Mouse (Mus musculus): Measurements from ENCODE around the gene Siae.

Siae gene

GRCm38 (mm10) chr9:37569231-37569835, 13.8 kb downstream of the Siae start:
- no peak for DNase-seq (ENCODE audit: low spot score in 2 of 2)

- DNase-seq (ENCODE audit: low spot score in 2 of 2), result no peak
These were observed 16.8 kb downstream of the Siae start for GRCm38 (mm10) chr9:37572204-37572876.

GRCm38 (mm10) chr9:37576436-37576930, 21.0 kb downstream of the Siae start:
- DNase-seq (ENCODE audit: low spot score in 2 of 2), result peak in 1 of 2 experiments; percentile 16

- DNase-seq (ENCODE audit: low spot score in 2 of 2), result no peak
These were observed 28.1 kb downstream of the Siae start for GRCm38 (mm10) chr9:37583594-37583993.

GRCm38 (mm10) chr9:37586718-37587117, 31.2 kb downstream of the Siae start:
- DNase-seq (ENCODE audit: low spot score in 2 of 2), result no peak

- DNase-seq (ENCODE audit: low spot score in 2 of 2), result no peak
These were observed 34.9 kb downstream of the Siae start for GRCm38 (mm10) chr9:37590381-37590780.

- no peak for DNase-seq (ENCODE audit: low spot score in 2 of 2)
These were observed 36.5 kb downstream of the Siae start for GRCm38 (mm10) chr9:37592025-37592424.

GRCm38 (mm10) chr9:37592633-37593032, 37.1 kb downstream of the Siae start:
- no peak for DNase-seq (ENCODE audit: low spot score in 2 of 2)

- no peak for DNase-seq (ENCODE audit: low spot score in 2 of 2)
These were observed 38.2 kb downstream of the Siae start for GRCm38 (mm10) chr9:37593690-37594089.

- DNase-seq (ENCODE audit: low spot score in 2 of 2), result no peak
These were observed 40.1 kb downstream of the Siae start for GRCm38 (mm10) chr9:37595570-37595969.

- no peak for DNase-seq (ENCODE audit: low spot score in 2 of 2)
These were observed 43.1 kb downstream of the Siae start for GRCm38 (mm10) chr9:37598637-37599036.

GRCm38 (mm10) chr9:37600538-37601205, 45.2 kb downstream of the Siae start:
- DNase-seq (ENCODE audit: low spot score in 2 of 2), result no peak

GRCm38 (mm10) chr9:37605089-37605488, 49.6 kb downstream of the Siae start:
- no peak for DNase-seq (ENCODE audit: low spot score in 2 of 2)

- DNase-seq (ENCODE audit: low spot score in 2 of 2), result no peak
These were observed 54.1 kb downstream of the Siae start for GRCm38 (mm10) chr9:37609558-37609957.

- DNase-seq (ENCODE audit: low spot score in 2 of 2), result peak; percentile 90 to 95
These were observed 57.8 kb downstream of the Siae start, which contains the start of gene Spa17 for GRCm38 (mm10) chr9:37613182-37613910. Gene Spa17, minus strand, starts transcription at chr9:37613722.

GRCm38 (mm10) chr9:37613911-37614280, 58.4 kb downstream of the Siae start:
- DNase-seq (ENCODE audit: low spot score in 2 of 2), result no peak

- no peak for DNase-seq (ENCODE audit: low spot score in 2 of 2)
These were observed 58.8 kb downstream of the Siae start for GRCm38 (mm10) chr9:37614316-37614715.

GRCm38 (mm10) chr9:37615220-37615619, 59.7 kb downstream of the Siae start:
- no peak for DNase-seq (ENCODE audit: low spot score in 2 of 2)

- peak in 1 of 2 experiments; percentile 34 for DNase-seq (ENCODE audit: low spot score in 2 of 2)
These were observed 61.3 kb downstream of the Siae start for GRCm38 (mm10) chr9:37616770-37617169.

GRCm38 (mm10) chr9:37621290-37621689, 65.8 kb downstream of the Siae start:
- no peak for DNase-seq (ENCODE audit: low spot score in 2 of 2)

- DNase-seq (ENCODE audit: low spot score in 2 of 2), result no peak
These were observed 68.5 kb downstream of the Siae start for GRCm38 (mm10) chr9:37623981-37624380.

- DNase-seq (ENCODE audit: low spot score in 2 of 2), result no peak
These were observed 69.0 kb downstream of the Siae start for GRCm38 (mm10) chr9:37624502-37624901.
